Mouse (Mus musculus): ENCODE measurements at regions not wholly inside any gene's neighbourhood (a gene's known extent, or its start where the extent isn't known, plus 50 kb on each side); places are given as distances from the start of the nearest gene placed in this dataset.

- no peak for DNase-seq
- intact Hi-C loops (cut with DNase I), result loop anchor here (5.0 kb wide), 1 partner anchor 374 kb away; the partner anchor contains the start of gene E130311K13Rik
Observed at GRCm38 (mm10) chr3:63553426-63553825, 69.7 kb upstream of the Gm34302 start.

DNA sequence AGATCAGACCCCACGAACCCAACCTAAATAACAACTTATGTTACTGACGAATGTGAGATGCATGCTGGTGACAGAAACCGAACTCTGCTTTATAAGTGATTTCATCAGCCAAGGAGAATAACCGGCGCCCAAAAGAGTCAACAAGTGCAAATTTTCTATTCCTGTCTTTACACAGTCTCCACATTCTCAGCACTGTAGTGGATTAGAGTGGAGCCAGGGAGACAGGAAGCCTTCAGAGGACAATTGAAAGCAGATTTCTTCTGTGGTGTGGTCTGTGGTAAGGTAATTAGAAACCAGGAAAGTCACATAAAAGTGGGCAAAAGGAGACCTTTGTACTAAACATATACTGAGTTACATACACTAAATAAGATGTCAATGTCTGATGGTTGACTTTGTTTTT lies 68.0 kb upstream of the Gm34302 start:
- intact Hi-C loops (cut with DNase I), result loop anchor here (5.0 kb wide), 1 partner anchor 376 kb away; the partner anchor contains the start of gene E130311K13Rik
- no peak for DNase-seq

- intact Hi-C loops (cut with DNase I), result no loop called here
Observed at GRCm38 (mm10) chr3:63542638-63543408, 59.1 kb upstream of the Gm34302 start.

GRCm38 (mm10) chr3:63538881-63539280 lies 55.2 kb upstream of the Gm34302 start:
- intact Hi-C loops (cut with DNase I), result no loop called here

More at GRCm38 (mm10) chr3:63542638-63543408, 59.1 kb upstream of the Gm34302 start:
- no peak for DNase-seq

GRCm38 (mm10) chr3:63534141-63534540 lies 50.5 kb upstream of the Gm34302 start:
- DNase-seq, result no peak
- intact Hi-C loops (cut with DNase I), result no loop called here

More at GRCm38 (mm10) chr3:63538881-63539280, 55.2 kb upstream of the Gm34302 start:
- DNase-seq, result no peak
